Mouse (Mus musculus) left cerebral cortex, postnatal 4 days (tissue): ENCODE measurements around the gene Atp1a2. TPM values are rescaled to one million over a fixed set of nuclear protein-coding genes. Genes with fewer than 3 reads are reported as not detected.
A peak's percentile ranks its signal among the peaks of the same experiment; 100 is the strongest.

Experiments used
- DNase-seq: peaks from one replicate; pipeline ENCODE4 v3.0.0-alpha.2; 2022
- intact Hi-C: fragments of 180-260 bp; cut with DNase I; formaldehyde crosslinking; loops from one replicate; pipeline ENCODE4 v1.15.1; 2025
- total RNA-seq, 2 experiments: library from RNA; stranded (reverse); gene quantifications; 2 replicates each; pipeline ENCODE4 v1.2.3; 2021

Atp1a2 gene
- 100 to 1,000 TPM; 211 to 226 TPM for total RNA-seq

- intact Hi-C loops: no loop called here
- peak; percentile 59 for DNase-seq
These were observed at the start of gene Atp1a2 for GRCm38 (mm10) chr1:172297611-172298537. Atp1a2 (minus strand) TSS chr1:172298064.

- no peak for DNase-seq
- intact Hi-C loops: no loop called here
These were observed 49.5 kb upstream of the Atp1a2 start for GRCm38 (mm10) chr1:172347382-172347781.

GRCm38 (mm10) chr1:172346707-172347106, 48.8 kb upstream of the Atp1a2 start:
- no peak for DNase-seq
- intact Hi-C loops: no loop called here

DNA sequence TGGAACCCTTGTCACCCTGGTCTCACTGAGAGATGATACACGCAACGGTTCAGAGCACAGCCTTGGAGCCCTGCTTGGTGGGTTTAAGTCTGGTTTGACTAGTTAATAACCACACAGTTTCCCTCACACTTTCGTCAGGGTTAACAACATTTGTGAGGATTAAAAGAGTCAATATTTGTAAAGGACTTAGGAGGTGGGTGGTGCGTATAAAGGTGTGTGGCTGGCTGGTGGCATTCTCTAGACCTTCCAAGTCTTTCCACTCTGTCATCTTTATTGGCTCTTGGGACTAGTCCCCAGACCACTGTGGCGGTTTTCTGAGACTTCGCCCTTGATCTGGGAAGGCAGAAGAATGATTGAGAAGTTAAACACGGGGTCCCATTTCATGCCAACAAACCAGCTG, 47.0 kb upstream of the Atp1a2 start:
- intact Hi-C loops: no loop called here

DNA sequence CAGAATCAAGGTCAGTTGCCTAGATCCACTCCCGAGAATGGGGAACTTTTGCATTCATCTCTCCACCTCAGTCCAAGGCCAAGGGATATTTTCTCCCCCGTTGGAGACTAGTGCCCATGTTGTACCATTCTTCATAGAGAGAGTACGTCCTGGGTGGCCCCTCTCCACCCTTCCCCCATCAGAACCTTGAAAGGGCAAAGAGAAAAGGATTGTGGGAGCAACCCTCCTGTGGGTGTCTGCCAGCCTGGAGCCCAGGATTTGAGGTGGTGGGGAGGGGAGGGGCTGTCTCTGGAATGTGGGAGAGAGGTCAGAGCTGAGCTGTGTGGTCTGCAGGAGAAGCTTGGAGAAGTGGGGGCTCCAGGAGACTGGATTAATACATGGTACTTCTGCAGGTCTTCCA, 46.0 kb upstream of the Atp1a2 start:
- intact Hi-C loops: no loop called here
- DNase-seq: no peak

More for the DNA sequence above, 47.0 kb upstream of the Atp1a2 start:
- no peak for DNase-seq

DNA sequence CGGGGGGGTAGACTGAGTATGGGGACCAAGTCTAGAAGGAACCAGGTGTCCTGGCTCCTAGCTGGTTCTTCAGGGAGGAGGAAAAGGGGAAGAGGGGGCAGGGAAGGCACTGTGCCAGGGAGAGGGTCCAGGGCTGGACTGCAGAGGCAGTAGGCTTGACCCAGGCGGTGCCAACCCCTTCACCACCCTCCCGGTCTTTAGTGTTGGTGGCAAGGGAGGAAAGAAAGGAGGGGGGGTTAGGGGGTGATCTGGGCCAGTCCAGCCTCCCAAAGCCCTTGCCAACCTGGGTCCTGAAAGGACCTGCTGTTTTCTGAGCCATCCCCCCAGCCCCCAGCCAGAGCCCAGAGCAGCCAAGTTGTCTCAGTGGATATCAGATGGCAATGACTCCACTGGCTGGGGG, 44.9 kb upstream of the Atp1a2 start:
- intact Hi-C loops: no loop called here
- DNase-seq: peak; percentile 82

- no peak for DNase-seq
- intact Hi-C loops: no loop called here
These were observed 43.5 kb upstream of the Atp1a2 start for GRCm38 (mm10) chr1:172341386-172341785.

GRCm38 (mm10) chr1:172340729-172341321, 43.0 kb upstream of the Atp1a2 start, which contains the start of gene Kcnj10:
Kcnj10 (plus strand) TSS chr1:172341210.
- intact Hi-C loops: no loop called here
- peak; percentile 91 for DNase-seq

DNA sequence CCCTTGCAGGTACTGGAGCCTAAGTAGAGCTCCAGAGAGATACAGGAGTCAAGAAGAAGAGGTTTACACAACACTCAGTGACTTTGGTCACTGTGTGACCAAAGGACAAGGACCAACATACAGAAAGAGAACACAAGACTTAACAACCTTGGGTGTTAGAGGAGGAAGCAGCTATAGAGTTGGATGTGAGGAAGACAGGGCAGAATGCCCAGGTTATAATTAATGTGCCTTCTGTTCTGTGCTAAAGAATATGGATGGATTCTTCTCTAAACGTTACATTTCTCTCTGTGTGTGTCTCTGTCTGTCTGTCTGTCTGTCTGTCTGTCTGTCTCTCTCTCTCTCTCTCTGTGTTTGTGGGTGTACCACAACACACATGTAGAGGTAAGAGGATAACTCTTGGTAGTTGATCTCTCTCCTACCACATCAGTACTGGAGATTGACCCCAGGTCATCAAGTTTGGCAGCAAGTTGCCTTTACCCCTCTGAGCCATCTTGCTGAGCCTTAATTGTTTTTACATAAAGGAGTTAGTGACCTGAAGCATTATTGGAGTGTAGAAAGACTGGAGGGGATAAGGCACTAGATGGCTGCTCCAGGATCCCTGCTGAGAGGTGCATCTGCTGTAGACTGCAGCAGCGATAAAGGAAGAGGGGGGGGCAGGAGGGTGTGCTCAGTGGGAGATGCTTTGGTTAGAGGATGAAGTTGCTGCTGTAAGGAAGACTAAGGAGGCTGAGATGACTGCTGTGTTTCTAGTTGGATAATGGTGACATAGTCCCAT, 39.7 kb upstream of the Atp1a2 start:
- intact Hi-C loops: no loop called here
- no peak for DNase-seq

DNA sequence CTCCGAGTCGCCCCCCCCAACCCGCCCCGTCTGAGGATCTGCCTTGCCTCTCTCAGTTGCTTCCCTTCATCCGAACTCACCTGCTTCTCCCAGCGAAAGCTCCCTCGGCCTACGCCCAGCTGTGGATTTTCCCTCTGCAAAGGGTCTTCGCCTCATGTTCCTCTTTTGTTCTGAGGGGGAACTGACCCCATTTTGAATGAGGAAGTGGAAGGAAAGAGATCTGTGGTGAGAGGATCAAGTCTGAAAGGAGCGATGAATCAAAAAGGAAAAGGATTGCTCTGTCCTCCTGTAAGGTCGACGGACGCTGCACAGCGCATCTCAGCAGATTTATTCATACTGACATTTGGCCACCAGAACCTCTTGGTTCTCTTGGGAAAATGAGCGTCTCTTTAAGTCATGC, 37.9 kb upstream of the Atp1a2 start:
- DNase-seq: no peak
- intact Hi-C loops: no loop called here

- intact Hi-C loops: no loop called here
- DNase-seq: no peak
These were observed 35.6 kb upstream of the Atp1a2 start for GRCm38 (mm10) chr1:172333512-172333911.

DNA sequence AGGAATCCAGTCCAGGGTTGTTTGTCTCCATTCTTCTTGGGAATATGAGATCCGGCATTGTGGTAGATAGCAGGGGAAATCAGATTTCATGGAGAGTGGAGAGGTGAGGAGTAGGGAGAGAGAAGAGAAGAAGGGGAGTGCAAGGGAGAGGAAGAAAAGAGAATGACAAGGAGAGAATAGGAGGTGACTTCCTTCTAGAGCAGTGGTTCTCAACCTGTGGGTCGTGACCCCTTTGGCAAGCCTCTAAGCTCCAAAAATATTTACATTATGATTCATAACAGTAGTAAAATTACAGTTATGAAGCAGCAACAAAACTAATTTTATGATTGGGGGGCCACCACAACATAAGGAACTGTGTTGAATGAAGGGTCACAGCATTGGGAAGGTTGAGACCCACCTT, 35.1 kb upstream of the Atp1a2 start:
- no peak for DNase-seq
- intact Hi-C loops: no loop called here

- intact Hi-C loops: no loop called here
- DNase-seq: no peak
These were observed 33.6 kb upstream of the Atp1a2 start for GRCm38 (mm10) chr1:172331422-172331947.

GRCm38 (mm10) chr1:172329616-172330015, 31.8 kb upstream of the Atp1a2 start:
- DNase-seq: no peak
- intact Hi-C loops: no loop called here

DNA sequence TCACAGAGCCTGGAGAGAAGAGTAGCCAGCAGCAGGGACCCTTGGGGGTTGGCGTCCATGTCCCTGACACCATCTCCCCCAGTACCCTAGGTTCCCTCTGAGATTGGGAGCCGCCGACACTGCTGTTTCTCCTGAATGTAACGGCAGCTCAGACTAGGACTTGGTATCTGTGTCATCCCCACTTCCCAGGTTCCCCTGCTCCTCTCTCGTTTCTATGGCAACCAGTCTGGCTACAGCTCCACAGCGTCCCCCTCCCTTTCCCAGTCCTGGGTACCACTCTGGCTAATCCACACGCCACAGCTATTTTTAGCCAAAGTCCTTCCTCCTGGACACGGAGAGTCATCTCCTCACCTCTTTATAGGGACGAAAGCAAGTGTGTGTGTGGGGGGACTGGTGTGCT, 31.3 kb upstream of the Atp1a2 start, which contains the start of gene Kcnj9:
TSS of gene Kcnj9 (minus strand) at position 188 of the 400 bp plus-strand sequence.
- intact Hi-C loops: no loop called here

DNA sequence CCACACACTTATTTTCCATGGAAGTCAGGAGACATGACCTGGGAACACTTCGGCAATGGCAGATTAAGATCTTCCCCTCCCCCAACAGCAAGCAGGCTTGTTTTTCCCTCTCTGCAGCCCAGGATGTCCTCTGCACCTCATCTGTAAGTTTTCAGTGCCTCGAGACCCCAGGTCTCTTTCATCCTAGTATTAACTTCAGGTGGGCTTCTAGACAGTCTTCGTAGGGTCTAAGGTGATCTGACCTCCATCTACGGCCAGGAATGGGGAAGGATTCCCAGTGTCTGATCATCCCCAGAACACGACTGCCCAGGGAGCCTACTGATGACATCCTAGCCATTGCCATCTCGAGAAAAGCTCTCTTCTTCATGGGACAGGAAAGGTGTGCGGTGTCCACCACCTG, 30.6 kb upstream of the Atp1a2 start:
- intact Hi-C loops: no loop called here
- no peak for DNase-seq

More for the DNA sequence above, 31.3 kb upstream of the Atp1a2 start, which contains the start of gene Kcnj9:
- peak; percentile 71 for DNase-seq

DNA sequence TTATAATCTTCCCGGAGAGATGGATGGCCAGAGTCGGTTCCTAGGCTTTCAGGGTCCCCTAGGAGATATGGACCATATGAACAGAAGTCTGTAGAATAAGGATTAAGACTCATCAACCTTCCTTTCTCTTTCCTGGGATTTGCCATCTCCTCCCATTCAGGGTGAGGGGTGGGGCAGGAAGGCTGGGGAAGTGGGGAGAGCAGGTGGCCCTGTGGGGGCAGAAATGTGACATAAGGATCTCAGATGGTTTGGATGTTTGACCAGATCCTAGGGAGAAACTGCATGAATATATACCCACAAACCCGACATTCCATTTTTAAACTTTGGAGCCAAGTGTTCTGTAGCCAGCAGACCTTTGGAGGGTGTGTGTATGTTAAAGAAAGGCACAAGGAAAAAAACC, 30.2 kb upstream of the Atp1a2 start:
- DNase-seq: no peak
- intact Hi-C loops: no loop called here

GRCm38 (mm10) chr1:172327206-172328001, 29.5 kb upstream of the Atp1a2 start:
- intact Hi-C loops: no loop called here
- DNase-seq: no peak

- intact Hi-C loops: no loop called here
- DNase-seq: no peak
These were observed 28.8 kb upstream of the Atp1a2 start for GRCm38 (mm10) chr1:172326684-172327083.
